Mouse (Mus musculus) central nervous system, embryonic 18 days (tissue): ENCODE data around the gene Gm21738. TPM values are rescaled to one million over a fixed set of nuclear protein-coding genes. Genes with fewer than 3 reads are reported as not detected.

ENCODE experiments used
- polyA plus RNA-seq: library from polyadenylated mRNA; depleted of rRNA; stranded (reverse); fragments of >200 nt; gene quantifications from 2 replicates; pipeline ENCODE4 v1.2.3, GENCODE M21; 2012; rRNA removed

Gm21738 gene
- polyA plus RNA-seq, result 0.31 TPM in 1 of 2 replicates, not detected in the other

DNA sequence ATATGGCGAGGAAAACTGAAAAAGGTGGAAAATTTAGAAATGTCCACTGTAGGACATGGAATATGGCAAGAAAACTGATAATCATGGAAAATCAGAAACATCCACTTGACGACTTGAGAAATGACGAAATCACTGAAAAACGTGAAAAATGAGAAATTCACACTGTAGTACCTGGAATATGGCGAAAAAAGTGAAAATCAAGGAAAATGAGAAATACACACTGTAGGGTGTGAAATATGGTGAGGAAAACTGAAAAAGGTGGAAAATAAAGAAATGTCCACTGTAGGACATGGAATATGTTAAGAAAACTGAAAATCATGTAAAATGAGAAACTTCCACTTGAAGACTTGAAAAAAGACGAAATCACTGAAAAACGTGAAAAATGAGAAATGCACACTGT lies at the start of gene Gm21738:
Gm21738 (minus strand) TSS at position 101 of the 400 bp plus-strand sequence.

Other genes starting within 250 kb of the Gm21738 start
- gene Gm2244, start 131.0 kb upstream of the Gm21738 start, polyA plus RNA-seq, result 0.10 and 0.33 TPM in 2 replicates
- 22.5 and 56.8 TPM in 2 replicates for gene Gm2237, start 166.2 kb upstream of the Gm21738 start, polyA plus RNA-seq
- 0.11 TPM in 1 of 2 replicates, not detected in the other for gene Gm5458, start 183.7 kb upstream of the Gm21738 start, polyA plus RNA-seq